Mouse (Mus musculus): Measurements from ENCODE around the gene Rint1. TPM values are rescaled to one million over a fixed set of nuclear protein-coding genes. Genes with fewer than 3 reads are reported as not detected.

Gene Rint1
- polyA plus RNA-seq (2017; shearing (Covaris generic)), result 24.1 TPM

DNA sequence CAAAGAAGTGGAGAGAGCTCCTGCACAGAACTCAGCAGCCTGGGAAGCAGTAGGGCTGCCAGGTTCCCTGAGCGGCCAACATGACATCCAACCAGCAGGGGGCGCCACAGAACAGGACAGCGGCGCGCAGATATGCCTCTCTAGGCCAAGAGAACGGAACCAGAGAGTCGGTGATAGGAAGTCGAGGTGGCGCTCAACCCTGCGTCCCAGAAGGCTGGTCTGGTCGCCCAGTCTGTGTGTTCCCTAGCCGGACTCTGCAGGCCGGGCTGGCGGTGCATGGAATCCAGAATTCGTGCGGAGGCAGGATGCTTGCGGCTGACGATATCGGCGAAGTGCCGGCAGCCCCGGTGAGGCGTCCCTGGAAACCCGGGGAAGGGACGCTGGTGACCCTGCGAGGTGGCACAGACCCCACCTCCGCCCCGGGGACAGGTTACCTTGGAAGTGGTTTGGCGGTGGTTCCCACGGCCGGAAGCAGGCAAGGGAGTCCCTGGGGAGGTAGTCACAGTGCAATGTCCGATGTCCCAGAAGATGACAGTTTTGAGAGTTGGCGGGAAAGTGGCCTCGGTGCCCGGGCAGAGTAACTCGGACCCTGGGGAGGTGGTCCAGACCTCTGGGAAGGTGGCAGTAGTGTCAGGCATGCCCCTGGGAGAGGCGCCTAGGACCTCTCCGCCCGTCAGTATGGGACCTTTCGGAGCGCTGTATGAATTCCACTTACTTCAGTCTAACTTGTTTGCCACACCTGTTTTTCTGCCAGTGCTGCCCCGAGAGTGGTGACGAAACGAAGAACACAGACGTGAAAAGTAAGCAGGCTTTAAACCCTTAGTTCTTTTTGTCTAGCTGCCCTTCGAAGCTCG, at the start of gene Rint1:
Rint1 (plus strand) TSS at position 176 of the 854 bp plus-strand sequence.

DNA sequence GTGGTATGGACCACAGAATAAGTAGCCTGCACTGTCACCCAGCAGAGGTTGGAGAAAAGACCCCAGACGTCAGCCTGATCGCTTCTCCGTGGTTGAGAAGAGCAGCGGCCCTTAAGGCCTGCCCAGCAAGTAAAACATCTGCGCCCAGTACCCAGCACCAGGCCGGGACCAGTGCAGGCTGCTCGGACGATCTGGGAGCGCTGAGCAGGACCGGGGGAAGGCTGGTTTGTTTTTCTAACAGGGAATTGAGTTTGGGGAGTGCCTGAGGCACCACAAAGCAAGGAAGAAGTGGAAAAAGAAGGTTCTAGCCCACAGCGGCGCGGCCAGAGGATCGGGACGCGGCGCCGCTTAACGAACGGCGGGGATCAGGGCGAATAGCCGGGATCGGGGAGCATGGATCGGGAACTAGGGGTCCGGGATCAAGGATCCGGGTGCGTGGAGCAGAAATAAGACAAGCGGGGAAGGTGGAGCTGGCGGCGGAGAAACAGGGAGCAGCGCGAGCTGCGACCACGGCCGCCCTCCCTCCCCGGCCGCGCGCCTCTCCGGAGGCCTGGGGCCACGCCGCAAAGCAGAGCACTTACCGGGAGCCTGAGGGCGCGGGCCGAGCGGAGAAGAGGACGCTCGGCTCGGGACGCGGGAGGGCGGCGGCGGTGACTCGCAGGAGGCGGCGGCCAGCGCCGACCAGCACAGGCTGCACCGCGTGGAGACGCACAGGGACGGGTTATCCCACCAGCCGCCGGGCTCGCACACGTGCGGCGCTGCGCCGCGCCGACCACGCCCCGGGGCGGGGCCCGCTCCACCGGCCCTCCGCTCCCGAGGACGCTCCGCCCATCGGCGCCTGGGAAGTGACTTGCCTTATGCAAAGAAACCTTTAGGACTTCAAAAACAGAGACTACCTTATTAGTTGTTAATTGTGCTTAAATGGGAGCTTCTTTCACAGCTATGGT, 4.3 kb upstream of the Rint1 start, which contains the start of gene Pus7:
Pus7 (minus strand) TSS at position 781 of the 947 bp plus-strand sequence.

DNA sequence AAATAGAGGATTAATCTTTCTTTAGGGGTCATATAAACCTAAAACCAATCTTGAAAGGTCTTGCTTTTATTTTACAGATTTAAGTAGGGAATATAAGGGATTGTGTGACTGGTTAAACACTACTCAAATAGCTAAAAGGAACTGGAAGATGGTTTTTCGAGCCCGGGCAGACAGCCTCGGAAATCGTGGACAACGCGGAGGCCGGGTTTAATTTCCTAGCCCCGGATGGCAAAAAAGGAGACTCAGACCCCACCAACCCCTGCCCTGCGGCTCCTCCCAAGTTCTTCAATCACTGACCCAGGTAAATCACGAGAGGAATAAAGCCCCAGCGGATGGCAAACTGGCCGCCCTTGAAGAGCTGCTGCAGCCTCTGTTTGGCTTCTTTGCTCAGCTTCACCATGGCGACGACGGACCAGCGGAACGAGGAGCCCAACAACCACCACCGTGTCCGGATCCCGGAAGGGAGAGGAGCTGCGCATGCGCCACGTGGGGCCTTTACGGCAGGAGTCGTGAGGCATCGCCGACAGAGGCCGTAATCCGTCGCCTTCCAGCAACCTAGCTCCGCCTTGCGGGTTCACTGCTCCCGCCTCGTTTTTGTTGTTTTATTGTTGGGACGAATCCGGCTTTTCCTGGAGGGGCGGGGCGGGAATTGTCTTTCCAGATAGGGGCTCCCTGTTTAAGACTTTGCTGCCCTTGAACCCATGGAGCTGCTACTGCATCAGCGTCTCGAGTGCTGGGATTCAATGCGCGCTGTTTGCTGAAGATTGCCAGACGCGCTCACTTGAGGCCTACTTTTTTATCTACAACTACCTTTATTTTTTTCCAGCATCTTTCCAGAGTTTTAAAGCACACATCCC, 56.4 kb downstream of the Rint1 start, which contains the start of gene Tomm7:
Tomm7 (minus strand) TSS at position 488 of the 857 bp plus-strand sequence.

Other genes with a start within 250 kb of the Rint1 start
- 66.3 TPM for gene Srpk2, start 103.1 kb upstream of the Rint1 start, polyA plus RNA-seq (2017; shearing (Covaris generic))
- gene Pus7, start 4.0 kb upstream of the Rint1 start, polyA plus RNA-seq (2017; shearing (Covaris generic)), result 18.2 TPM
- gene Tomm7, start 56.5 kb downstream of the Rint1 start, polyA plus RNA-seq (2017; shearing (Covaris generic)), result 80.3 TPM
- gene Fam126a, start 243.0 kb downstream of the Rint1 start, polyA plus RNA-seq (2017; shearing (Covaris generic)), result 19.5 TPM

Data from inflammation-experienced regulatory T-cells, adult 16 weeks (primary cell).